Mouse (Mus musculus): ENCODE data around the gene Polr1b. TPM values are rescaled to one million over a fixed set of nuclear protein-coding genes. Genes with fewer than 3 reads are reported as not detected.

Gene Polr1b
- total RNA-seq, 2 experiments from 2014 or later = 20.9 to 21.1 TPM

GRCm38 (mm10) chr2:129112924-129113323 is 12.1 kb downstream of the Polr1b start:
- no peak for DNase-seq (ENCODE audit: low spot score in 2 of 2)
- intact Hi-C loops (cut with DNase I) = loop anchor here (10.0 kb wide), 1 partner anchor 268 kb away; no protein-coding TSS in a partner anchor

DNA sequence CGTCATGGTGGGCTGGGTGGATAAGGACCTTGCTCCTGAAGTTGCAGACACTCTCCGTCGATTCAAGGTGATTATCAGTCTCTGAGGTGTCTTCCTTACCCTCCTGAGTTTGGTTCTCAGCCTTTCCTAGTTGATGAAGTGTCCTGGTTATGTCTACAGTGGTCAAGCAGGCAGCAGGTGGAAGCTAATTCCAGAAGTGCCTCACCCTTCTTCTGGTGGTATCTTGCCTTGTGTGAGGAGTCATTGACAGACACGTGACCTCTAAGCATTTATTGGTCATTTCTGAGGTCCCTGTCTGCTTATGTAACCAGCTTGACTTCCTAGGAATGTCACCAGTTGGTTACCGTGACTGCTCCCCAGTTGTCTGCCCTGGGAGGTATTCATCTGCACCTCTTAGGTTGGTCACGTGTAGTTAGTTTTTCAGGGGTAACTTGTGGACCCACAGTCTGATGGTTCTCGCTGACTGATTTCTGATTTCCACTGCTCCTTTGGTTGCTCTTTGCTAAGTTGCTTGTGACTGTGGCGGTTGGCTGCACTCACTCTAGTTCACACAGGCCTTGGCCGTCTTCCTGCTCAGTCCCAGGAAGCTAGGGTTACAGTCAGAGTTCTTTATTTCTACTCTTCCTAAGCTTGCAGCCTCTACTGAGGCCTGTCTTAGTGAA is 15.0 kb downstream of the Polr1b start:
- no peak for DNase-seq (ENCODE audit: low spot score in 2 of 2)
- intact Hi-C loops (cut with DNase I) = loop anchor here (10.0 kb wide), 1 partner anchor 271 kb away; no protein-coding TSS in a partner anchor

GRCm38 (mm10) chr2:129116368-129116739 is 15.6 kb downstream of the Polr1b start:
- intact Hi-C loops (cut with DNase I) = loop anchor here (10.0 kb wide), 1 partner anchor 272 kb away; no protein-coding TSS in a partner anchor
- no peak for DNase-seq (ENCODE audit: low spot score in 2 of 2)

GRCm38 (mm10) chr2:129118061-129118460 is 17.3 kb downstream of the Polr1b start:
- intact Hi-C loops (cut with DNase I) = loop anchor here (10.0 kb wide), 1 partner anchor 273 kb away; no protein-coding TSS in a partner anchor

GRCm38 (mm10) chr2:129121986-129122385 is 21.2 kb downstream of the Polr1b start:
- DNase-seq (ENCODE audit: low spot score in 2 of 2) = no peak
- intact Hi-C loops (cut with DNase I) = no loop called here

More at GRCm38 (mm10) chr2:129118061-129118460, 17.3 kb downstream of the Polr1b start:
- DNase-seq (ENCODE audit: low spot score in 2 of 2) = no peak

- intact Hi-C loops (cut with DNase I) = no loop called here
- peak; percentile 93 to 98 for DNase-seq (ENCODE audit: low spot score in 2 of 2)
Observed at GRCm38 (mm10) chr2:129129412-129129929, 28.7 kb downstream of the Polr1b start, which contains the start of gene Chchd5. Chchd5 (plus strand) TSS chr2:129129700.

DNA sequence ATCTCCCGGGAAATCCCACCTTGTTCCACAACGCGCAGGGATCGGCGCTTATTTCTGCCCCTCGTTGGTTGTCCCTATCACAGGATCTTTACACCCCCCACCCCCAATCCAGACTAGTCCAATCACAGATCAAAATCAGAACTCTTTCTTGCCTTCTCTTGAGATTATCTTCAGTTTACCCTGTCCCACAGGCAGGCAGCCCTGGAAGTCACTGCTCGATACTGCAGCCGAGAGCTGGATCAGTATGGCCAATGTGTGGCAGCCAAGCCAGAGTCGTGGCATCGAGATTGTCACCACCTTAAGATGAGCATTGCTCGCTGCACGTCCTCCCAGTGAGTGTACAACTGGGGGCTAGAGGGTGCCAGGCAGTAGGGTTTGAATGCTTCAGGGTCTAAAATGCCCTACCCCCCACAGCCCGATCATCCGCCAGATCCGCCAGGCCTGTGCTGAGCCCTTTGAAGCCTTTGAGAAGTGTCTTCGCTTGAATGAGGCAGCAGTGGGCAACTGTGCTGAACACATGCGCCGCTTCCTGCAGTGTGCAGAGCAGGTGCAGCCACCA is 29.3 kb downstream of the Polr1b start:
- intact Hi-C loops (cut with DNase I) = loop anchor here (2.0 kb wide), 1 partner anchor 69 kb away; the partner anchor contains the start of gene Slc20a1
- no peak for DNase-seq (ENCODE audit: low spot score in 2 of 2)

DNA sequence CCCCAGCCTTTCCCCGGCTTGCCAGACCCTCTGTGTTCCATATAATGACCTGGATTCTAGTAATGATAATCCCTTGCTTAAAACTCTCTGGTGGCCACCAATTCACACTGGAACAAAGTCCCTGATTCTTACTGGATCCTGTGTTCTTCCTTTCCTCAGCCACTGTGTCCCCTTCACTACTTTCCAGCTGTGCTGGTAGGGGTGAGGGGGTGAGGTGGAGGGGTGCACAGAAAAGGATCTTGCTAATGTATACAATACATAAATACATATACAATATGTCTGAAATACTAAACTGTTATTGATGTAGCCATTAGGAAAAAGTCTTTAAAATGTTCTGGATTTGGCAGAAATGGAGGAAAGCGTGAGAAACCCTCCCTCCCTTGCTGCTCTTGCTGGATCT is 30.0 kb downstream of the Polr1b start:
- intact Hi-C loops (cut with DNase I) = loop anchor here (2.0 kb wide), 1 partner anchor 68 kb away; the partner anchor contains the start of gene Slc20a1
- no peak for DNase-seq (ENCODE audit: low spot score in 2 of 2)

- no peak for DNase-seq (ENCODE audit: low spot score in 2 of 2)
- intact Hi-C loops (cut with DNase I) = no loop called here
Observed at GRCm38 (mm10) chr2:129132231-129132630, 31.4 kb downstream of the Polr1b start.

GRCm38 (mm10) chr2:129133006-129133805 is 32.4 kb downstream of the Polr1b start:
- intact Hi-C loops (cut with DNase I) = no loop called here
- peak; percentile 44 to 63 for DNase-seq (ENCODE audit: low spot score in 2 of 2)

DNA sequence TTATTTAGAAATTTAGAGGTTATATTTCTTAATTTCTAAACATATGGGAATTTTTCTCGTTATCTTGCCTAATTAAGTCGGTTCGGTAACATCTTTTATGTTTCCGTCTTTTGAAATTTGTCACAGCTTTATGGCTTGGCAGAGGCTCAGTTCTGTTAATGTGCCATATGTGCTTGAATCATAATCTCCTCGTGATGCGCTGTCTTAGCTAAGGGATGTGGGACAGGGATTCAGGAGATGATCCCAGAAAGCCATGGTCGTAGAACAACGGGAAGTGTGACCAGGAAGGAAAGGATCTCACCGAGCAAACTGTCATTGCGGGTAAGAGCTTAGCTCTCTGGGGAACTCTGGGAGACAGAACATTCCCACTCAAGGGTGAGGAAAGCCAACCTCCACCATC is 39.1 kb downstream of the Polr1b start:
- DNase-seq (ENCODE audit: low spot score in 2 of 2) = peak; percentile 52 to 72
- intact Hi-C loops (cut with DNase I) = no loop called here

- intact Hi-C loops (cut with DNase I) = no loop called here
- DNase-seq (ENCODE audit: low spot score in 2 of 2) = no peak
Observed at GRCm38 (mm10) chr2:129148836-129149235, 48.0 kb downstream of the Polr1b start.

DNA sequence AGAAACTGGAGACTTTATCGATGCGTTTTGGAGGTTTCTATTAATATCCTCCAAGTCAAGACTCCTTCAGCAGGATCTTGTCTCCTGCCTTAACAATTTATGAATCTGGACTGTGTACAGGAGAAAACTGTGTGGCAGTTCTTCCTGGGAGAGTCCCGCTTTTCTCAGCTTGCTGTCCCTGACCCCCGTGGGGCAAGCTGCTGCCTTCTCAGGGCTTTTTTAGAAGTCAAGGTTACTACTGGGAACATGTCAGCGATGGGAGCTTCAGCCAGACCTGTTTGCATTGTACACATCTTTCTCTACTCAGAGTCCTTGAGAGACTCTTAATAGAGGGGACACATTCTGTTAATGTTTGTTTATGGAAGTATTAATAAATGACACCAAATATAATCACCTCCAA is 49.6 kb downstream of the Polr1b start:
- DNase-seq (ENCODE audit: low spot score in 2 of 2) = no peak
- intact Hi-C loops (cut with DNase I) = no loop called here

DNA sequence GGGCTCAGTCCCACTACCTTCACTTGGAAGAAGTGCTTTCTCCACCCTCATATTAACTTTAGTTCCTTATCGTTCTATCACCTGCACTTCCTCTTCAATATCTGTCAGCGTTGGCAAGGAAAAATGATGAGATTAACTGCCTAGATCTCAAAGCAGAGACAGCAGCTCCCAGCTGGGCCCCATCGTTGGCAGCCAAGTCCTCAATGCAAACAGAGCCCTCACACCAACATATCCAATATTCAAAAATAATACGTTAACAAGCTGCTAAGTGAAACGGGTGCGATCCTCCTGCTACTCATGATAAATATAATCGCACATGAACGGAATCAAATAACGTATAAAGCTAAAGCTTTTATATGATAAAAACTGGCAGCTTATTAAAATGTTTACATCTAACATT is 50.3 kb downstream of the Polr1b start:
- no peak for DNase-seq (ENCODE audit: low spot score in 2 of 2)
- intact Hi-C loops (cut with DNase I) = no loop called here

DNA sequence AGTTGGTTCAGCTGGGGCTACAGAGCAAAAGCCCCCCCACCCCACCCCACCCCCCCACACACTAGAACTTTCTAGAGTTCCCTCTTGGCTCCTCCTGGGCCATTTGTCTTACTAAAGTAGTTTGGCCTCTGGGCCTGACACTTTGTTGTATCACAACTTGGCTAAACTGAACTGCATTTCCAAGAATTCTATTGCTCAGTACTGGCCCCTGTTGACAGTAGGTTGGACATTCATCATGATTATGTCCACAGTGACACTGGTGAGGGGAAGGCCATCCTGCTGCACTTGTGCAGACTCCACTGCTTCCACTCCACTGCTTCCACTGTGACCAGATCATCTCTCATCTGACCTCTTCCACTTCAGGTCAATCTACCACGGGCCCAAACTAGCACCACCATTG is 52.0 kb downstream of the Polr1b start:
- no peak for DNase-seq (ENCODE audit: low spot score in 2 of 2)
- intact Hi-C loops (cut with DNase I) = no loop called here

DNA sequence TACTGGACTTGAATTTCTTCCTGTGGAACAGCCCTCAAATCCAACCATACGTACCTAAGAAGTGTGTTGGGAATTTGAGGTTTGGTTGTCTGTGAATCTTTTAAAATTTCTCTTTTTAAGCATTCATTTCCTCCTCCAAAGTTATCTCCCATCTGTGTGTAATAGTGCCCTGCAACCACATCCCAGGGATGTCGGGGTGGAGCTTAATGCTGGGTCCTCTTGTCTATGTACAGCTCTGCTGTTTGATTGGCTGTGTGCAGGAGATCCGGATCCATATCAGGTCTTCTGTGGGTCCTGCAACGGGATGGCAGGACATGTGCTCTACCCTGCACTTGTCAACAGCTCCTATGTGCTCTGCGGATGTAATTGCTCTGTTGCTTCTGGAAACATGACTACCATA is 64.0 kb downstream of the Polr1b start:
- intact Hi-C loops (cut with DNase I) = no loop called here
- DNase-seq (ENCODE audit: low spot score in 2 of 2) = no peak

GRCm38 (mm10) chr2:129166466-129167463 is 66.0 kb downstream of the Polr1b start:
- intact Hi-C loops (cut with DNase I) = loop anchor here (1.0 kb wide), 1 partner anchor 22 kb away; no protein-coding TSS in a partner anchor
- DNase-seq (ENCODE audit: low spot score in 2 of 2) = no peak

DNA sequence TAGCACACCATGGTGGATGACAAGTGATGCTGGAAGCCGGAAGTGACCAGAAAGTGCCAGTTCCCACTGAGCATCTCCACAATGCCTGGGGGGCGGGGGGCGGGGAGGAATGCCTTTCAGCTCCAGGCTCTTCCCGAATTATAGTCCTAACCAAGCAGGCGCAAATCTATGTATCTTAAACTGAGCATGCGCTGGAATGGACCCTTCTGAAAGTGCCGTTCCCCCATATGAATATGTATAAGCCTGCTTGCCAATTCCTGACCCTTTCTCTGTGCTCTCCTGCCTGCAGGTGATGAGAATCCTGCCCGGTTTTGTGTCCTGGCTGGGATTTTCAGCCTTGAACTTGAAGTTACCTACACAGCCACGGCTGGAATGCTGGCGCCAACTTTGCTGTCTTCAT is 72.6 kb downstream of the Polr1b start:
- intact Hi-C loops (cut with DNase I) = loop anchor here (10.0 kb wide), 1 partner anchor 261 kb away; no protein-coding TSS in a partner anchor
- DNase-seq (ENCODE audit: low spot score in 2 of 2) = no peak
